Mouse (Mus musculus): Measurements from ENCODE around the gene Fsd1l.
A peak's percentile ranks its signal among the peaks of the same experiment; 100 is the strongest.
"Not testable (repeated sequence)": the region's sequence is repeated elsewhere in the genome, so short reads cannot be mapped to it uniquely, and the experiment has no call there.

The Fsd1l gene

GRCm38 (mm10) chr4:53630963-53631315, 332 bp upstream of the Fsd1l start:
- no peak for DNase-seq

GRCm38 (mm10) chr4:53632011-53632349, 709 bp downstream of the Fsd1l start:
- no peak for DNase-seq

GRCm38 (mm10) chr4:53635336-53635735, 4.1 kb downstream of the Fsd1l start:
- no peak for DNase-seq

- no peak for DNase-seq
Measured at GRCm38 (mm10) chr4:53637269-53637909, 6.1 kb downstream of the Fsd1l start.

- DNase-seq: no peak
Measured at GRCm38 (mm10) chr4:53638549-53639123, 7.4 kb downstream of the Fsd1l start.

- no peak for DNase-seq
Measured at GRCm38 (mm10) chr4:53658029-53658428, 26.8 kb downstream of the Fsd1l start.

- no peak for DNase-seq
Measured at GRCm38 (mm10) chr4:53660711-53661110, 29.4 kb downstream of the Fsd1l start.

GRCm38 (mm10) chr4:53682092-53682491, 50.8 kb downstream of the Fsd1l start:
- no peak for DNase-seq

- DNase-seq: no peak
Measured at GRCm38 (mm10) chr4:53688965-53689364, 57.7 kb downstream of the Fsd1l start.

GRCm38 (mm10) chr4:53691418-53691817, 60.1 kb downstream of the Fsd1l start:
- DNase-seq: peak; percentile 58

- DNase-seq: not testable (repeated sequence)
Measured at GRCm38 (mm10) chr4:53709166-53709565, 77.9 kb downstream of the Fsd1l start.

- no peak for DNase-seq
Measured at GRCm38 (mm10) chr4:53710021-53710420, 78.8 kb downstream of the Fsd1l start.

GRCm38 (mm10) chr4:53710555-53711328, 79.5 kb downstream of the Fsd1l start:
- no peak for DNase-seq

- no peak for DNase-seq
Measured at GRCm38 (mm10) chr4:53713704-53714050, 82.4 kb downstream of the Fsd1l start, which contains the start of gene Fktn. Gene Fktn (plus strand): TSS chr4:53713998.

GRCm38 (mm10) chr4:53714051-53714814, 83.0 kb downstream of the Fsd1l start:
- peak; percentile 92 for DNase-seq

GRCm38 (mm10) chr4:53715977-53716376, 84.7 kb downstream of the Fsd1l start:
- DNase-seq: no peak

GRCm38 (mm10) chr4:53717546-53717945, 86.3 kb downstream of the Fsd1l start:
- DNase-seq: no peak

GRCm38 (mm10) chr4:53718261-53718660, 87.0 kb downstream of the Fsd1l start:
- no peak for DNase-seq

- DNase-seq: no peak
Measured at GRCm38 (mm10) chr4:53722506-53722905, 91.2 kb downstream of the Fsd1l start.

GRCm38 (mm10) chr4:53726100-53726499, 94.8 kb downstream of the Fsd1l start:
- not testable (repeated sequence) for DNase-seq

- DNase-seq: no peak
Measured at GRCm38 (mm10) chr4:53728121-53728520, 96.8 kb downstream of the Fsd1l start.

GRCm38 (mm10) chr4:53738956-53739616, 107.8 kb downstream of the Fsd1l start:
- peak; percentile 13 for DNase-seq

GRCm38 (mm10) chr4:53749831-53750230, 118.6 kb downstream of the Fsd1l start:
- DNase-seq: no peak
